Mouse (Mus musculus) hindlimb bud, embryonic 11.5 days (tissue): Measurements from ENCODE around the gene Syk.

Experiments used
- DNase-seq: peaks from one replicate; pipeline ENCODE4 v3.0.0-alpha.2; 2012; ENCODE audit warnings: low read depth, low spot score; ENCODE audit errors: extremely low spot score

Syk gene

DNA sequence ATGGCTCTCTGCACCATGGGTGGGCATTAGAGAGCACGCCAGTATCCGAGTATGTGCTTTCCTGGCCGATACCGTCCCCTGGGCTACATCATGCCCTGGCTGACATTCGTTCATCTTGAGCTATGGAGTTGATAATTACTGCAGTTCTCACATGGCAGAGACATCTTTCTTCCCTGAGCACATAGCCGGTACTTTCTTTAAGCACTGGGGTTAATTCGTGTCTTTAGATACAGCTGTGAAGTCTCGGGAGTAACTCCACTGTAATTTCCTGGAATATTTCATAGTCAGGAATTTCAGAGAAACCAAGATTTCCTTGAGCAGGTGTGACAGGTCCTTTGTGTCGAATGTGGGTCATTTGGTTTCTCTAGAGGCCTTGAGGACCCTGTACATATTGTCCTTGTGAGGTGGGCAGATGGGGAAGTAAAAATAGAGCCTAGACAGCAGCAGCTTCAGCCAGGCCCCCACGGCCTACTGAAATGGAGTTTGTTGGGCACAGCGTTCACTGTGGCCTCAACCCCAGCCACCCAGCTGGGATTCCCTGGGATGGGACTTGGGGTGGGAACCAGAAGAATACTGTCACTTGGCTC, 14.2 kb downstream of the Syk start:
- DNase-seq, result no peak

- DNase-seq, result no peak
These were observed 15.3 kb downstream of the Syk start for GRCm38 (mm10) chr13:52598233-52598632.

DNA sequence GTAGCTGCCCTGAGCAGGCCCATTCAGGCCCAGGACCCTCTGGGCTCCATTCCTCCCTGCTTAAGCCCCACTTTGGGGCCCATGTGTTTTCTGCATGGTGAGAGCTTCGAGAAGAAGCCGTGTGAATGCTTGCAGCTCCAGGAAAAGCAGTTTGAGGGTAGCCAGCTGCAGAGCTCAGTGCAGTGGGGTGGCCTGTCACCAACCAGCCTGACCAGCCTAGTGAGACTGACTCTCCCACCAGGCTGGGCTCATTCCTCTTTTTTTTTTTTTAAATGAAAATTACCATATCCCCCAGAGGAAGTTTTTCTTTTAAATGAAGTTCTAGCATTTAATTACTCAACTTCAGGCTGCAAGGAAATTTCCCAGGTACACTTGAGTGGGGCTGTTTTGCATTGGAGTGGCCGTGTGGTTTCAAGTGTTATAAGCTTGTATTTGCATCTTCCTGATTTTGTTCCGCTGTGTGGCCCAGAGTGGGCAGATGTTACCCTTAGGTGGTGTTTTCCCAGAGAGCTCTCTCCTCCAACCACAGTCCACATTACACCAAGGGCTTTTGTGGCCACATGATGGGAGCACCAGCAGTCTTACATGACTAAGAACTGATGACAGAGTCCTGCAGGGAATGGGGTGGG, 17.2 kb downstream of the Syk start:
- DNase-seq, result no peak

DNA sequence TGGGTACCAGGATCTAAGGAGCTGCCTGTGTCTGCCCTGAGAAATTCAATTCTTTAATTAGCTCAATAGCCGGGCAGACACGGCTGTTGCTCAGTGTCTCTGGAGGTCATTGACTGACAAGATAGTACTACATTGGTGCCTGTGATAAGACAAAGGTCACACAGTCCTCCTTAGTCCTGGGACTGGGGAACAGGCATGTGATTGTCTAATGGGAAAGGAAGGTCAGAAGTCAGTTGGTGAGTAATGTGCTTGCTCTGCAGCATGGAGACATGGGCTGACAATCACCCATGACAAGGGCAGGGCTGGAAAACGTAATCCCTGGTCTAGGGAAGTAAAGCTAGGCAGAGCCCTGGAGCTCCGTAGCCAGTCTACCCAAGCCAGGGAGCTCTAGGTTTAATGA, 19.8 kb downstream of the Syk start:
- DNase-seq, result no peak

DNA sequence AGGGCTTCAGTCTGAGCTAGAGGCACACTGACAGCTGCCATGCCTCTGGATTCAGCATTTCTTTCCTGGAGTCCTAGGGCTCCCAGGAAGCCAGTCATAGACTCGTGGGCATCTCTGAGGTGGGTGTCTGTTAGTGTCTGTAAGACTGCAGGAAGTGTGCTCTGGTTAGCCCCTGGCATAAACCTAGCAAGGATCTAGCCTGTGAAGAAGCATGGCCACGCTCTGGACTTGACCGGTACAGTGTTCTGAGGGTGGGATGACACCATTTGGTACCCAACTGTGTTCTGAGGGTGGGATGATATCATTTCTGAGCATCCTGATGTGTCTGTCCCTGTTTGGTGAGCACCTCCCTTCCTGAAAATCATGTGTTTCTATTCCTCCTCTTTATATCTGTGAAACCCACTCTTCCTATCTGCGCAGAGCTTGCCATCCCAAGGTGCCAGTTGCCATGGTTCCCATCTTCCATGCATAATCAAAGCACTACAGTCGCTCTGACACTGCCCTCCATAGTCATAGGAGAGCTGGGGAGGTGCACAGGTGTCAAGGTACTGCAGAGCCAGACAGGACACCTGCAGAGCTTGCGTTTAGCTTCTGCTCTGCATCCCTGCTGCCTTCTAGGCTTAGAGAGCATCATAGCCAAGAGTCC, 20.9 kb downstream of the Syk start:
- no peak for DNase-seq

DNA sequence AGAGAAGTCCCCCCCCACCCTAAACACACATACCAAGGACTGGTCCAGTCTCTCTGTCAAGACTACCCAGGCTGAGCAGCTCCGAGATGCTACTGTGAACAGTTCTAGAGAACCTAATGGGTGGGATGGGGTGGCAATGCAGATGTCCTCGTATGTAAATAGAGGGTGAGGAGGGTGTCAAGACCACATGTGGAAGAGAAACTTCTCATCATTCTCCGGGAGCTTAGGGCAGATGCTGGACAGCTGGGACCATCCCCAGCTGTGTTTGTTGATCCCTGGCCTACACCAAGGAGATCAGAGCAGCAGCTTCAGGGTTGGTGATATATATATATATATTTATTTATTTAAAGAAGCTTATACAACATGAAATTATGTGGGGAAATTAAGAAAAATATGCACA, 22.0 kb downstream of the Syk start:
- no peak for DNase-seq

DNA sequence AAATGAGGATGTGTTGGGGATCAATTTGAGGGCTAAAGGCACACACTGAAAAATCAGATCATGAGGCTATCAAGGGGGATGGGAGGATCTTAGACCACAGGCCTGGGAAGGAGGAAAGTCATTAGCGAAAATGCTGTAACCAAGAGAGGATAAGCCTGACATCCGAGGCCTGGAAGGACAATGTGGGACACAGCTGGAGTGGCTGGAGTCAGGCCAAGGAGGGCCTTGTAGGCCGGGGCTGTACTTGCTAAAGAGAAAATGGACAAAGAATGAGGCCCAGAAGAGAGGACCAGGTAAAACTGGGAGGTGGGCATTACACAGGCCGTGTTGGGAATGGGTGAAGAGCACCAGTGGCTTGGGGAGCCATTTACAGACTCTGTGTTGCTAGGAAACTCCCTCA, 22.9 kb downstream of the Syk start:
- no peak for DNase-seq

DNA sequence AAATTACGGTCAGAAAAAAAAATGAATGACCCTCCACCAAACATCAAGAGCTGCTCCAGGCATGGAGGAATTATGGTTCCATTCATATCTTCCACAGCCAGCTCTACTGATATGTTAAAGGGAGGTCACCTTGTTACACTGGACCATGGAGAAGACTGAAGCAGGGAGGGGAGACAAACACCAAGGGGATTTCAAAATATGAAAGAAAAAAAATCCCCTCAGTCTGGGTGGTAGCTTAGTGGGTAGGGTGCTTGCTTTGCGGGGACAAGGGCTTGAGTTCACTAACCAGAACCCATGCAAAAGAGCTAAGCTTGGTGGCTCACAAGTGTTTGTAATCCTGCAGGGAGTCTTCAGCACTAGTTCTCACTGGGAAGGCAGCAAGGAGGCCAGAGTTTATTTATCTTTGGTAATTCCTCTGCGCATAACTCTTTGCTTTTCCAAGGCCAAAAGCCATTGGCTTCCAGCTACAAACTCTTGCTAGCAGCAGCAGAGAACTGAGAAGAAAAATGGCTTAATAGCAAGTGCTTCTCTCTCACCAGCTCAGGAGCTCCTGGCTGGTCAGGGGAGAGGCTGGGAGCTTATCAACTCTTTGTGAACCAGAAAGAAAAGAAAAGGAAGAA, 23.8 kb downstream of the Syk start:
- no peak for DNase-seq

DNA sequence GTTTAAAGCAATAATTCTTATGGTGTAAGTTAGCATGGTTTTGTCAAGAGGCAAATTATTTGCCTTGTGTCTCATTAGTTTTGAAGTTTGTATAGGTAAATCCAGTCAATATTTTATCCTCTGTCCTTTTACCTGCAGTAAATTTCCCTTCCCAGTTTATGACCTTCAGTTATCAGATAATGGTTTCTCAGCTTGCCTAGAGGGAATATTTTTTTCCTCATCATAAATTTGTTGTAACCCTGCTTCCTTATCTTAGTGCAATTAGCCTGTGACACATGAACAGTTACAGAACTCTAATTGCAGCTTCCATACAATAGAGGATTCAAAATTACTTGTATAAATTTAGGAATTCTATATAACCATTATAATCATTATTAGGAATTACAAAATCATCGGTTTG, 25.0 kb downstream of the Syk start:
- DNase-seq, result no peak

DNA sequence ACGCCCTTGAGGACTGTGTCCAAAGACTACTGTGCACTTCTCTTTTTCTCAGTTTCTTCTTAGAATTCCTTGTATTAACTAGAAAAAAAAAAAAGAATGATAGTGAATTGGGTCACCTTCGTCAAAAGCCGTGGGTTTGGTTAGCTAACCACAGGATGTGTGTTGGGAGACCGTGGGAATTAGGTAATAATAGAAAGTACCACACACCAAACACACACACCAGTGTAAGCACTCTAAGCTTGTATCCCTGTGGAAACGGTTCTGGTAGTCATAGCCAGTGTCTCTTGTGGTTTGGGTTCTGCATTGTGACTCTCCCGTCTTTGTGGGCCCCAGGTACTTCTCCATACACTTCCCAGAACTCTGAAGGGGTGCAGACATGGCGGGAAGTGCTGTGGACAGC, 27.5 kb downstream of the Syk start:
- DNase-seq, result no peak

DNA sequence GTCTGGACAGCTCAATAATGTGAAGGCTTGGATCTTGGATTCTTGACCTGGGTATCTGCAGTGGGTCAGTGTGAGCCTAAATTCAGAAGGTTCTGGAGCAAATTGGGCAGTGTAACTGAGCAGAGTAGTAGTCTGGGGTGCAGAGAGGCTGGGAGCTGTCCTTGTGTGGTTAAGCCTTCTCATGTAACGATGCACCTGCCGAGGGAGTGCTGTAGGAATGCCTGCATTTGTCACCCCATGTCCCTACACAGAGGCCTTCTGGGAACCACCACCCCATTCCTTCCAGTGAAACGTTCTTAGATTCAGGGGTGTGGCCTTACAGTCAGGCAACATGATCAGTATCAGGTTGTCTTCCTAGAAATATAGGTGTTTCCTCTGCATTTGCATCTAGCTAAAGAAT, 30.3 kb downstream of the Syk start:
- DNase-seq, result no peak

DNA sequence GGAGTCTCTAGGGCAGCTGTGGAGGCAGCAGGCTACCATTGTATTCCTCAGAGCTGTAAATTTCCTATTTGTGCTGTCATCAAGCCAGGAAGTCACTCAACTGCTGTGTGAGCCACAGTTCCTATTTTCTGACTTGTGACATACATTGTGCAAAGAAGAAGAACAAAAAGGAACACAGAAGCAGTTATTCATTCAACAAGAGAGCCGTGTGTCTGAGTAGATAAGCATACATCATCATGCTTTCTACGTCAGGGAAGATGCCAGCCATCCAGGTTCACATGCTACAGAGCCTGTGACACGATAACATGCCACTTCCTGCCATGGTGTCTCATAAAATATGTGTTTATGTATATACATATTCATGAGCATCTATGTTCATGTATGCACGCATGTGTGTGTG, 32.1 kb downstream of the Syk start:
- DNase-seq, result no peak

- DNase-seq, result no peak
These were observed 34.2 kb downstream of the Syk start for GRCm38 (mm10) chr13:52617096-52617714.

- no peak for DNase-seq
These were observed 35.6 kb downstream of the Syk start for GRCm38 (mm10) chr13:52618592-52618991.

DNA sequence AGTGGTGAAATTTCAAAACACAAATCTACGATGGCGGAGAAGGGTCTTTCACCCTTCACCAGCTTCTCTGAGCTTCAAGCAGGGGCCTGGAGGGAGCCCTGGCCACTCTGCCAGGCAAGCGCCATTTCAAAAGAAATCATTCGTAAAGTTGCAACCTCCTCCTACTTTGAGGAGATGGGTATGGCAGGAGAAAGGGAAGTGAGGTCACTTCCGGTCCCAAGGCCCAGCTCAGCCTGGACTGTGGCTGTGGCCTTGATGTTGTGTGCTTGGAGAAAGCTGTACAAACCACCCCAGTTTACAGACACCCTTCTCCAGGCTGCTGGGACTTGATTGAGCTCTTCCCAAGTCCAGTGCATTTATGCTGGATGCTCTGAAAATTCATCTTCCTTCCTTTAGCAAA, 36.5 kb downstream of the Syk start:
- DNase-seq, result no peak

DNA sequence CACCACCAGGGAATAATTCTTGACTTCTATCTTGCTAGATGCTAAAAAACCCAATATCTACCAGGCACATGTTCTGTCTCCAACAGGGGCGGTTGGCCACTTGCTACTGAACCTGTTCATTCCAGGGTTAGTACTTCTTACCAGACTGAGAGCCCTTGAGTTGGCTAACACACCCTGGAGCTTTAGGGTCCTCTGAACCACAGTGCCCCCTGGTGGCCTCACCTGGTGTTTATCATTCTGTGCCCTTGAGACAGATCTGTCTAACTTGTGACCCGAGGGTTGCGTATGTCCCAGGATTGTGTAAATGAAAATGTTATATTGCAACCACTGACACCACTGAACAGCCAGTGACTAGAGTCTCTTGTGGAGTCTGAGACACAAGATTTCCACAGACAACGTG, 41.1 kb downstream of the Syk start:
- DNase-seq, result peak; percentile 49

- no peak for DNase-seq
These were observed 45.6 kb downstream of the Syk start for GRCm38 (mm10) chr13:52628602-52629001.

DNA sequence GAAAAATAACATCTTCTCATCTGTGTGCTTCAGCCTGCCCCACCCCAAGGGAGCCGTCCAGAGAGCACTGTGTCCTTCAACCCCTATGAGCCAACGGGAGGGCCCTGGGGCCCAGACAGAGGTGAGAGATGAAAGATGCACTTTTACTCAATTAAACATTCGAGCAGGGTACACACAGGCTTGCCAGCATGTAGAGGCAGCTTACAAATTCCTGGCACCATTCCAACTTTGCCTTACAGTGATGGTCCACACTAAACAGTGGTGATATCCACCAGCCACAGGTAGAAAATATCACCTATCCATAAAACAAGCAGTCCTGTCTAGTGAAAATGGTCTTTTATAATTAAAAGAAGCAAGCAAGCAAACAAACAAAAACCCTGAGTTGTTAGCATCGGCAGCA, 48.7 kb downstream of the Syk start:
- DNase-seq, result no peak

DNA sequence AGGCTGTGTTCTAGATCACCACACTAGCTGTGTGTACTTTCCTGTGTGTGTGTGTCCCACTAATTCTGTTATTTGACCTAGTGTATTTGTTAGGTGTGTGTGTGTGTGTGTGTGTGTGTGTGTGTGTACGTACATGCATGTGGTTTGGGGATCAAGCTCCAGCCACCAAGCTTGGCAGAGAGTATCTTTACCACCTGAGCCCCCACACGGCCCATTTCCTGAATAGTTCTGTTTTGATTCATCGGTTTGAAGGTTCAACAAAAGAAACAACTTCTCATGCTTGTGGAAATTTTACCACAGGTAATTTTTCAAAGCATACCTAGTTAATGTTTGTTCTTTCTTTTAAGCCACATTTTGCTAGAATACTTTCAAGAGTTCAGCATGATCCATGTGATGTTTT, 52.5 kb downstream of the Syk start:
- DNase-seq, result no peak

GRCm38 (mm10) chr13:52636176-52636748, 53.3 kb downstream of the Syk start:
- no peak for DNase-seq

DNA sequence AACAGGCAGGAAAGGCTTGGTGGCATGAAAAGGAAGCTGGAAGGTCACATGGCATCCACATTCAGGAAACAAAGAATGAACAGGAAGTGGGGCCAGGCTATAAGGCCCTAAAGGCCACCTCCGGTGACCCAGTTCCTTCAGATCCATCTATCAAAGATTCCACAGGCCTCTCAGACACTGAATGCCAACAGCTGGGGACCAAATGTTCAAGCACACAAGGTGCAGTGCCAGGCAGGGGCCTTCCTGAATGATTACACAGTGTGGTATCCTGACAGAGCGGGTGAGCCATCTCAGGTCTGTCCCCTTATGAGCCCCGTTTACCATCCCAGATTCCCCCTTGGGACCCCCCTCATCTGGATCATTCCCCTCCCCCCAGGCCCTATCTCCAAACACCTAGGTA, 63.6 kb downstream of the Syk start:
- DNase-seq, result no peak
